Mouse (Mus musculus): Measurements from ENCODE around the gene Bola1. TPM values are rescaled to one million over a fixed set of nuclear protein-coding genes. Genes with fewer than 3 reads are reported as not detected.

Gene Bola1
- total and polyA plus RNA-seq, 3 experiments = 47.6 to 57.0 (median 56.5) TPM

GRCm38 (mm10) chr3:96163040-96163439, 56.5 kb downstream of the Bola1 start:
- no peaks in the 10 kb centered on the region for H3K27me3 ChIP-seq (replicated peaks)
- no peak overlapping the region for H3K9ac ChIP-seq (ENCODE audit: insufficient read depth, low read depth)
- TF ChIP-seq HCFC1 (IDR thresholded peaks at IDR 0.05; ENCODE audit: low read depth, low read length) (no peak), MEF2A (IDR thresholded peaks at IDR 0.05; ENCODE audit: borderline replicate concordance, low read depth, low read length) (no peak), MXI1 (IDR thresholded peaks at IDR 0.05; ENCODE audit: low read depth, low read length) (no peak), PAX5 (IDR thresholded peaks at IDR 0.05; ENCODE audit: low read length) (no peak)
- dilution Hi-C loops (cut with MboI; ENCODE audit: extremely low pct_ligation_motif_present, extremely low pct_unique_long_range_greater_than_20kb, low sequenced_read_pairs) (no loop called here), in situ Hi-C loops (cut with MboI; ENCODE audit: low pct_ligation_motif_present, low pct_unique_long_range_greater_than_20kb, low sequenced_read_pairs) (no loop called here)
- peaks cover 1 to 5% of the 10 kb centered on the region in 2 experiments for H3K36me3 ChIP-seq (replicated peaks in 1 of 2; ENCODE audit: control insufficient read depth in 1 of 2, insufficient read depth in 1 of 2, low read length in 1 of 2)
- H3K79me2 ChIP-seq (replicated peaks; ENCODE audit: control insufficient read depth, extremely low read depth, insufficient read depth, poor library complexity, severe bottlenecking) = no peaks in the 10 kb centered on the region
- H3K27ac ChIP-seq (ENCODE audit: insufficient read depth, low read depth) = no peak overlapping the region
- DNase-seq (ENCODE audit: extremely low read depth) = no peak
- H3K9me3 ChIP-seq (replicated peaks; ENCODE audit: low read length) = no peaks in the 10 kb centered on the region
- H3K4me2 ChIP-seq (ENCODE audit: insufficient read depth, low read depth, poor library complexity, severe bottlenecking) = no peak overlapping the region
- H3K4me1 ChIP-seq (ENCODE audit: control insufficient read depth in 1 of 2, insufficient read depth in 2 of 2) = peaks cover 9 to 23% of the 10 kb centered on the region in 2 experiments
- H3K4me3 ChIP-seq (replicated peaks in 1 of 3; ENCODE audit: low read depth in 2 of 3, low read length in 2 of 3, poor library complexity in 1 of 3) = no peak overlapping the region

GRCm38 (mm10) chr3:96161869-96162840, 57.4 kb downstream of the Bola1 start, which contains the start of gene Mtmr11:
Gene Mtmr11 (plus strand): TSS chr3:96162004.
- dilution Hi-C loops (cut with MboI; ENCODE audit: extremely low pct_ligation_motif_present, extremely low pct_unique_long_range_greater_than_20kb, low sequenced_read_pairs) (no loop called here), in situ Hi-C loops (cut with MboI; ENCODE audit: low pct_ligation_motif_present, low pct_unique_long_range_greater_than_20kb, low sequenced_read_pairs) (no loop called here)
- Histone ChIP-seq H3K79me2 (replicated peaks; ENCODE audit: control insufficient read depth, extremely low read depth, insufficient read depth, poor library complexity, severe bottlenecking) (no peaks in the 10 kb centered on the region), H3K36me3 (replicated peaks in 1 of 2; ENCODE audit: control insufficient read depth in 1 of 2, insufficient read depth in 1 of 2, low read length in 1 of 2) (peaks cover 0 to 4% of the 10 kb centered on the region in 2 experiments), H3K27me3 (replicated peaks) (no peaks in the 10 kb centered on the region), H3K4me1 (ENCODE audit: control insufficient read depth in 1 of 2, insufficient read depth in 2 of 2) (peaks cover 9 to 23% of the 10 kb centered on the region in 2 experiments), H3K4me2 (ENCODE audit: insufficient read depth, low read depth, poor library complexity, severe bottlenecking) (peak within 1 kb of the TSS; percentile 42), H3K4me3 (replicated peaks in 1 of 3; ENCODE audit: low read depth in 2 of 3, low read length in 2 of 3, poor library complexity in 1 of 3) (peak within 1 kb of the TSS in 1 of 3 experiments; percentile 17), H3K27ac (ENCODE audit: insufficient read depth, low read depth) (no peak within 1 kb of the TSS), H3K9ac (ENCODE audit: insufficient read depth, low read depth) (peak within 1 kb of the TSS; percentile 34), H3K9me3 (replicated peaks; ENCODE audit: low read length) (no peaks in the 10 kb centered on the region)
- TF ChIP-seq ZNF384 (IDR thresholded peaks at IDR 0.05; ENCODE audit: low read depth, low read length) (peak; percentile 59), ETS1 (conservative IDR thresholded peaks at IDR 0.05; ENCODE audit: low read depth, low read length) (no peak)
- DNase-seq (ENCODE audit: extremely low read depth) = no peak

GRCm38 (mm10) chr3:96160803-96161516, 58.5 kb downstream of the Bola1 start:
- dilution Hi-C loops (cut with MboI; ENCODE audit: extremely low pct_ligation_motif_present, extremely low pct_unique_long_range_greater_than_20kb, low sequenced_read_pairs) = no loop called here
- no peaks in the 10 kb centered on the region for H3K27me3 ChIP-seq (replicated peaks)

More at GRCm38 (mm10) chr3:96160803-96161516, 58.5 kb downstream of the Bola1 start:
- Histone ChIP-seq H3K9ac (ENCODE audit: insufficient read depth, low read depth) (peak overlapping the region; percentile 34), H3K4me1 (ENCODE audit: control insufficient read depth in 1 of 2, insufficient read depth in 2 of 2) (peaks cover 10 to 28% of the 10 kb centered on the region in 2 experiments), H3K9me3 (replicated peaks; ENCODE audit: low read length) (no peaks in the 10 kb centered on the region), H3K4me3 (replicated peaks in 1 of 3; ENCODE audit: low read depth in 2 of 3, low read length in 2 of 3, poor library complexity in 1 of 3) (peak overlapping the region in 1 of 3 experiments; percentile 17), H3K27ac (ENCODE audit: insufficient read depth, low read depth) (no peak overlapping the region), H3K79me2 (replicated peaks; ENCODE audit: control insufficient read depth, extremely low read depth, insufficient read depth, poor library complexity, severe bottlenecking) (no peaks in the 10 kb centered on the region), H3K4me2 (ENCODE audit: insufficient read depth, low read depth, poor library complexity, severe bottlenecking) (peak overlapping the region; percentile 42), H3K36me3 (replicated peaks in 1 of 2; ENCODE audit: control insufficient read depth in 1 of 2, insufficient read depth in 1 of 2, low read length in 1 of 2) (peaks cover under 1 to 10% of the 10 kb centered on the region in 2 experiments)
- no peak for DNase-seq (ENCODE audit: extremely low read depth)
- in situ Hi-C loops (cut with MboI; ENCODE audit: low pct_ligation_motif_present, low pct_unique_long_range_greater_than_20kb, low sequenced_read_pairs) = no loop called here
- TF ChIP-seq NELFE (IDR thresholded peaks at IDR 0.05; ENCODE audit: low read depth, low read length) (0 out of 2 replicates have a peak, but pooled peaks have one; percentile 6), MEF2A (IDR thresholded peaks at IDR 0.05; ENCODE audit: borderline replicate concordance, low read depth, low read length) (no peak), ETS1 (conservative IDR thresholded peaks at IDR 0.05; ENCODE audit: low read depth, low read length) (no peak), POLR2A (IDR thresholded peaks at IDR 0.05; ENCODE audit: low read depth, low read length) (0 out of 2 replicates have a peak, but pooled peaks have one; percentile 38), NRF1 (IDR thresholded peaks at IDR 0.05; ENCODE audit: low read depth, low read length) (no peak), JUND (conservative IDR thresholded peaks at IDR 0.05; ENCODE audit: low read depth, low read length) (no peak)

Measured in CH12.LX (cell line).